Mouse (Mus musculus) MN1 (cell line): Measurements from ENCODE around the gene Hsd11b2.

Experiments
- DNase-seq: peaks from one replicate; pipeline ENCODE4 v3.0.0-alpha.2; 2016; ENCODE audit warnings: low spot score

Hsd11b2 gene

GRCm38 (mm10) chr8:105527110-105527509, 8.6 kb downstream of the Hsd11b2 start:
- peak; percentile 73 for DNase-seq

- no peak for DNase-seq
Observed at GRCm38 (mm10) chr8:105528206-105528605, 9.7 kb downstream of the Hsd11b2 start.

- DNase-seq: no peak
Observed at GRCm38 (mm10) chr8:105529271-105529670, 10.7 kb downstream of the Hsd11b2 start.

GRCm38 (mm10) chr8:105531774-105532173, 13.2 kb downstream of the Hsd11b2 start:
- no peak for DNase-seq

- DNase-seq: peak; percentile 53
Observed at GRCm38 (mm10) chr8:105533439-105533838, 14.9 kb downstream of the Hsd11b2 start.

GRCm38 (mm10) chr8:105533892-105534329, 15.4 kb downstream of the Hsd11b2 start:
- peak; percentile 88 for DNase-seq

GRCm38 (mm10) chr8:105536546-105536945, 18.0 kb downstream of the Hsd11b2 start:
- DNase-seq: no peak

GRCm38 (mm10) chr8:105537011-105537677, 18.6 kb downstream of the Hsd11b2 start:
- DNase-seq: no peak

- DNase-seq: no peak
Observed at GRCm38 (mm10) chr8:105538940-105539339, 20.4 kb downstream of the Hsd11b2 start.

GRCm38 (mm10) chr8:105542032-105542656, 23.6 kb downstream of the Hsd11b2 start:
- no peak for DNase-seq

- no peak for DNase-seq
Observed at GRCm38 (mm10) chr8:105542808-105543207, 24.3 kb downstream of the Hsd11b2 start.

- no peak for DNase-seq
Observed at GRCm38 (mm10) chr8:105543703-105544102, 25.1 kb downstream of the Hsd11b2 start.

GRCm38 (mm10) chr8:105544544-105545205, 26.1 kb downstream of the Hsd11b2 start:
- no peak for DNase-seq

- DNase-seq: no peak
Observed at GRCm38 (mm10) chr8:105545249-105545648, 26.7 kb downstream of the Hsd11b2 start.

- no peak for DNase-seq
Observed at GRCm38 (mm10) chr8:105546384-105547350, 28.1 kb downstream of the Hsd11b2 start.

- DNase-seq: no peak
Observed at GRCm38 (mm10) chr8:105549506-105549905, 31.0 kb downstream of the Hsd11b2 start.

GRCm38 (mm10) chr8:105550083-105550482, 31.5 kb downstream of the Hsd11b2 start:
- no peak for DNase-seq

GRCm38 (mm10) chr8:105552032-105552431, 33.5 kb downstream of the Hsd11b2 start:
- DNase-seq: no peak

GRCm38 (mm10) chr8:105552824-105553223, 34.3 kb downstream of the Hsd11b2 start:
- DNase-seq: no peak

- peak; percentile 84 for DNase-seq
Observed at GRCm38 (mm10) chr8:105554087-105554486, 35.5 kb downstream of the Hsd11b2 start.

GRCm38 (mm10) chr8:105555230-105555629, 36.7 kb downstream of the Hsd11b2 start:
- DNase-seq: no peak

- no peak for DNase-seq
Observed at GRCm38 (mm10) chr8:105562863-105563262, 44.3 kb downstream of the Hsd11b2 start.
